Mouse (Mus musculus): ENCODE data around the gene Prkcb. TPM values are rescaled to one million over a fixed set of nuclear protein-coding genes. Genes with fewer than 3 reads are reported as not detected.

The Prkcb gene
- polyA plus RNA-seq, 1 experiment from 2014 or later = 111 TPM

GRCm38 (mm10) chr7:122247254-122247864 lies 41.2 kb upstream of the Prkcb start:
- 81% methylated on average over 10 of the region's 10 CpGs for WGBS
- Histone ChIP-seq H3K27ac (replicated peaks; ENCODE audit: low read depth, low read length) (no peak overlapping the region), H3K9me3 (ENCODE audit: control insufficient read depth, low read length) (no peaks in the 10 kb centered on the region), H3K9ac (replicated peaks; ENCODE audit: low read length) (no peak overlapping the region), H3K4me3 (replicated peaks; ENCODE audit: low read depth, low read length) (no peak overlapping the region), H3K4me1 (ENCODE audit: control insufficient read depth, insufficient read depth, low read length) (no peaks in the 10 kb centered on the region; the same call in 1 of the 2 replicates), H3K4me2 (ENCODE audit: low read length) (no peak overlapping the region), H3K27me3 (ENCODE audit: control insufficient read depth, insufficient read depth, low read length) (no peaks in the 10 kb centered on the region), H3K36me3 (ENCODE audit: control insufficient read depth, insufficient read depth, low read length) (no peaks in the 10 kb centered on the region)
- ATAC-seq (ENCODE audit: low FRiP score, low TSS enrichment) (no peak), DNase-seq (no peak)

GRCm38 (mm10) chr7:122249321-122249821 lies 39.2 kb upstream of the Prkcb start:
- 91% methylated on average over 9 of the region's 9 CpGs for WGBS
- DNase-seq (no peak), ATAC-seq (ENCODE audit: low FRiP score, low TSS enrichment) (no peak)
- H3K4me2 ChIP-seq (ENCODE audit: low read length) = no peak overlapping the region
- H3K9me3 ChIP-seq (ENCODE audit: control insufficient read depth, low read length) = no peaks in the 10 kb centered on the region
- H3K27ac ChIP-seq (replicated peaks; ENCODE audit: low read depth, low read length) = no peak overlapping the region
- H3K9ac ChIP-seq (replicated peaks; ENCODE audit: low read length) = no peak overlapping the region
- no peaks in the 10 kb centered on the region for H3K36me3 ChIP-seq (ENCODE audit: control insufficient read depth, insufficient read depth, low read length)
- no peak overlapping the region for H3K4me3 ChIP-seq (replicated peaks; ENCODE audit: low read depth, low read length)
- no peaks in the 10 kb centered on the region; the same call in 1 of the 2 replicates for H3K4me1 ChIP-seq (ENCODE audit: control insufficient read depth, insufficient read depth, low read length)
- no peaks in the 10 kb centered on the region for H3K27me3 ChIP-seq (ENCODE audit: control insufficient read depth, insufficient read depth, low read length)

DNA sequence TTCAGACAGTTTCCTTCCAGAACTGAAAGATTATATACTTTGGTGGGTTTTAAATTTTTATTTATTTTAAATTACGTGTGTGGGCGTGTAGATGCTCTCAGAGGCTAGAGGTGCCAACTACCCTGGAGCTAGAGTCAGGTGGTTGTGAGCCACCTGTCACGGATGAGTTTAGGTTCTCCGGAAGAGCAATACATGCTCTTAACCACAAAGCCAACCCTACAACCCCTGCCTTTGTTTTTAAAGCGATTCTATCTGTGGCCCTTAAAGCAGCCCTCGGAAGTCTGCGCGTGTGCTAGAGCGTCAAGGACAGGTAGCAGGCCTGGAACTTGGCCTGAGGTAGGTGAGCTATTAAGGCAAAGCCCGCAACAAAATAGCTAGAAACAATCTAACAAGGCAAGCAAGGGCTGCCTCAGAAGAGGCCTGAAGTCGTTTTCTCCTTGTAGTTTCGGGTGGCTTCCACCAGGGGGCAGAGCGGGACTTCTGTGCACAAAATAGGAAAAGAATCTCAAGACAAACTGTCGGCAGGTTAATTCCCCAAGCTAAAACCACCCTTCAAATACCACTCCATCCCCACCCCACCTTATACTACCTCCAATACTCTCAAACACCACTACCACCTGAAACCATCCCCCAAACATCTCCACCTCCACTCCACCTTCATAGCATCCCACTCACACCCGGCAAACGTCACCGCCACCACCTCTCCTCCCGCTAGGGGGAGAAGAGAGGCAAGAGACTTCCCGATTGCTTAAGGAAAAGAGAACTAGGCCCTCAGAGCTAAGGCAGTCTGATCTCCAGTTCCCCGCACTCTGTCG lies 37.1 kb upstream of the Prkcb start:
- H3K27ac ChIP-seq (replicated peaks; ENCODE audit: low read depth, low read length) = no peak overlapping the region
- no peaks in the 10 kb centered on the region for H3K36me3 ChIP-seq (ENCODE audit: control insufficient read depth, insufficient read depth, low read length)
- H3K27me3 ChIP-seq (ENCODE audit: control insufficient read depth, insufficient read depth, low read length) = no peaks in the 10 kb centered on the region
- WGBS = 31% methylated on average over 21 of the region's 21 CpGs
- no peaks in the 10 kb centered on the region for H3K9me3 ChIP-seq (ENCODE audit: control insufficient read depth, low read length)
- ATAC-seq (ENCODE audit: low FRiP score, low TSS enrichment) = no peak; the same call in 1 of the 2 replicates
- no peak overlapping the region for H3K9ac ChIP-seq (replicated peaks; ENCODE audit: low read length)
- H3K4me1 ChIP-seq (ENCODE audit: control insufficient read depth, insufficient read depth, low read length) = no peaks in the 10 kb centered on the region
- no peak overlapping the region for H3K4me3 ChIP-seq (replicated peaks; ENCODE audit: low read depth, low read length)
- peak; percentile 85 for DNase-seq
- peak overlapping the region; percentile 31; the same call in 1 of the 2 replicates for H3K4me2 ChIP-seq (ENCODE audit: low read length)

- 83% methylated on average over 7 of the region's 7 CpGs for WGBS
- Histone ChIP-seq H3K4me1 (ENCODE audit: control insufficient read depth, insufficient read depth, low read length) (no peaks in the 10 kb centered on the region), H3K4me2 (ENCODE audit: low read length) (no peak overlapping the region), H3K27me3 (ENCODE audit: control insufficient read depth, insufficient read depth, low read length) (no peaks in the 10 kb centered on the region), H3K36me3 (ENCODE audit: control insufficient read depth, insufficient read depth, low read length) (no peaks in the 10 kb centered on the region), H3K9me3 (ENCODE audit: control insufficient read depth, low read length) (no peaks in the 10 kb centered on the region), H3K27ac (replicated peaks; ENCODE audit: low read depth, low read length) (no peak overlapping the region), H3K4me3 (replicated peaks; ENCODE audit: low read depth, low read length) (no peak overlapping the region), H3K9ac (replicated peaks; ENCODE audit: low read length) (no peak overlapping the region)
- no peak for DNase-seq
- no peak for ATAC-seq (ENCODE audit: low FRiP score, low TSS enrichment)
Observed at GRCm38 (mm10) chr7:122256722-122257121, 31.8 kb upstream of the Prkcb start.

- Histone ChIP-seq H3K4me2 (ENCODE audit: low read length) (no peak overlapping the region), H3K4me3 (replicated peaks; ENCODE audit: low read depth, low read length) (no peak overlapping the region), H3K9ac (replicated peaks; ENCODE audit: low read length) (no peak overlapping the region), H3K36me3 (ENCODE audit: control insufficient read depth, insufficient read depth, low read length) (no peaks in the 10 kb centered on the region), H3K27ac (replicated peaks; ENCODE audit: low read depth, low read length) (no peak overlapping the region), H3K9me3 (ENCODE audit: control insufficient read depth, low read length) (no peaks in the 10 kb centered on the region), H3K4me1 (ENCODE audit: control insufficient read depth, insufficient read depth, low read length) (no peaks in the 10 kb centered on the region), H3K27me3 (ENCODE audit: control insufficient read depth, insufficient read depth, low read length) (no peaks in the 10 kb centered on the region)
- 88% methylated on average over 4 of the region's 4 CpGs for WGBS
- DNase-seq (no peak), ATAC-seq (ENCODE audit: low FRiP score, low TSS enrichment) (no peak)
Observed at GRCm38 (mm10) chr7:122258521-122258920, 30.0 kb upstream of the Prkcb start.

DNA sequence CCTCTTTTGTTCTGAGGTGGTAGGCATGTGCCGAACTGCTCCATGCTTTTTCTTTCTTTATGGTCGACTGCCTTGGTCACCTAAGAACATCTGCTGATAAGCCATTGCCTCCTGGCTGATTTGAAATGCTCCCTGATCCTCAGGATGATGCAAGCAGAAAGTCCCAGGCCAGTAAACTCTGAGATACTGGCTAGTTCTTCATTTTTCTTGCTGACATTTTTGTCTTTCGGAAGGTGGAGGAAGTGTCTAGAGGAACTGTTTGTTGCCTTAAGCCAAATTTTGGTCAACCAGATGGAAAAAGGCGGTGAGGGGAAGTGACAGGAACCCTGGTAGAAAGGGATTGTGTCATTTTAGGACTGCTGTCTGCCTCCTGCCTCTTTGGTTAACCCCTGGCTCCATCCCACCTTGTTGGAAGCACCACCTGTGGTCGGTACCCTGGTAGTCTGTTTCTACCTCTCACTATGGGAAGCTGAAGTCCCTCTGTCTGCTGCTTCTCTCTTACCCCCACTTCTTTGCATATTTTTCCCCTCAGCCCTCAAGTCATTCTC lies 28.4 kb upstream of the Prkcb start:
- H3K4me2 ChIP-seq (ENCODE audit: low read length) = no peak overlapping the region
- no peak for DNase-seq
- H3K4me1 ChIP-seq (ENCODE audit: control insufficient read depth, insufficient read depth, low read length) = no peaks in the 10 kb centered on the region
- no peak overlapping the region for H3K9ac ChIP-seq (replicated peaks; ENCODE audit: low read length)
- H3K27me3 ChIP-seq (ENCODE audit: control insufficient read depth, insufficient read depth, low read length) = no peaks in the 10 kb centered on the region
- ATAC-seq (ENCODE audit: low FRiP score, low TSS enrichment) = no peak
- H3K9me3 ChIP-seq (ENCODE audit: control insufficient read depth, low read length) = no peaks in the 10 kb centered on the region
- H3K27ac ChIP-seq (replicated peaks; ENCODE audit: low read depth, low read length) = no peak overlapping the region
- WGBS = 86% methylated on average over 5 of the region's 5 CpGs
- H3K36me3 ChIP-seq (ENCODE audit: control insufficient read depth, insufficient read depth, low read length) = no peaks in the 10 kb centered on the region
- no peak overlapping the region for H3K4me3 ChIP-seq (replicated peaks; ENCODE audit: low read depth, low read length)

GRCm38 (mm10) chr7:122268983-122269486 lies 19.5 kb upstream of the Prkcb start:
- Histone ChIP-seq H3K36me3 (ENCODE audit: control insufficient read depth, insufficient read depth, low read length) (no peaks in the 10 kb centered on the region), H3K27ac (replicated peaks; ENCODE audit: low read depth, low read length) (no peak overlapping the region), H3K4me1 (ENCODE audit: control insufficient read depth, insufficient read depth, low read length) (no peaks in the 10 kb centered on the region), H3K9ac (replicated peaks; ENCODE audit: low read length) (no peak overlapping the region), H3K27me3 (ENCODE audit: control insufficient read depth, insufficient read depth, low read length) (no peaks in the 10 kb centered on the region), H3K4me2 (ENCODE audit: low read length) (no peak overlapping the region), H3K9me3 (ENCODE audit: control insufficient read depth, low read length) (no peaks in the 10 kb centered on the region), H3K4me3 (replicated peaks; ENCODE audit: low read depth, low read length) (no peak overlapping the region)
- ATAC-seq (ENCODE audit: low FRiP score, low TSS enrichment) (no peak), DNase-seq (no peak)
- 85% methylated on average over 4 of the region's 4 CpGs for WGBS

DNA sequence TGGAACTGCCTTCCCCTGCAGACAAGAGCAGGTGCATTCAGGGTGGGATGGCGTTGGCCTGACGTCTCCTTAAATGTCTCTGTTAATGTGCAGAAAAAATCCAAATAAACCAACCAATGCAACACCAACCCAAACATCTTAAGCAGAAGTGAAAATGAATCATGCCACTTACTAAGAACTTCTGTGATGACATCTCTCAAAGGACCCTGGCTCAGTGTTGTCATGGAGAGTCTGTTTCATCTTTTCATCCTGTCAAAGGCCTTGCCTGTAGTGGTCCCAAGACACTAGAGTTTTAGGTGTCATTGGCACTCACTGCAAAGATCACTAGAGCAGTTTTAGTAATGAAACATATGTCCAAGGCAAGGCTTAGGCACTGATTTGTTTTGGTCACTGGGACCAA lies 16.2 kb upstream of the Prkcb start:
- no peak for DNase-seq
- Histone ChIP-seq H3K9me3 (ENCODE audit: control insufficient read depth, low read length) (no peaks in the 10 kb centered on the region), H3K27me3 (ENCODE audit: control insufficient read depth, insufficient read depth, low read length) (no peaks in the 10 kb centered on the region), H3K4me2 (ENCODE audit: low read length) (no peak overlapping the region), H3K4me3 (replicated peaks; ENCODE audit: low read depth, low read length) (no peak overlapping the region), H3K9ac (replicated peaks; ENCODE audit: low read length) (no peak overlapping the region), H3K4me1 (ENCODE audit: control insufficient read depth, insufficient read depth, low read length) (no peaks in the 10 kb centered on the region), H3K36me3 (ENCODE audit: control insufficient read depth, insufficient read depth, low read length) (no peaks in the 10 kb centered on the region), H3K27ac (replicated peaks; ENCODE audit: low read depth, low read length) (no peak overlapping the region)
- ATAC-seq (ENCODE audit: low FRiP score, low TSS enrichment) = no peak
- 92% methylated on average over 2 of the region's 2 CpGs for WGBS
